Mouse (Mus musculus) midbrain, embryonic 16.5 days (tissue): ENCODE measurements at regions not wholly inside any gene's neighbourhood (a gene's known extent, or its start where the extent isn't known, plus 50 kb on each side); places are given as distances from the start of the nearest gene placed in this dataset.

Source experiments
- ATAC-seq: fragments of 200-750 bp; cut with Nextera tagmentation; 2 replicates; pipeline ENCODE4 v1.8.0; 2017; ENCODE audit warnings: moderate TSS enrichment
- H3K27ac ChIP-seq: fragments of 300-500 bp; sonication (generic); 2 replicates; pipeline ENCODE4 v1.5.1; 2014; ENCODE audit warnings: mild to moderate bottlenecking, low read length, mixed read lengths
- H3K27me3 ChIP-seq: fragments of 300-500 bp; sonication (generic); 2 replicates; pipeline ENCODE4 v1.6.1; 2014; ENCODE audit warnings: low read depth, low read length, mixed read lengths; ENCODE audit not compliant: control insufficient read depth, insufficient read depth
- H3K36me3 ChIP-seq: fragments of 300-500 bp; sonication (generic); 2 replicates; pipeline ENCODE4 v1.6.1; 2014; ENCODE audit warnings: mild to moderate bottlenecking, low read length, moderate library complexity, mixed read lengths; ENCODE audit not compliant: control insufficient read depth, insufficient read depth
- H3K4me1 ChIP-seq: fragments of 300-500 bp; sonication (generic); 2 replicates; pipeline ENCODE4 v1.6.1; 2014; ENCODE audit warnings: mild to moderate bottlenecking, low read length, mixed read lengths; ENCODE audit not compliant: control insufficient read depth, insufficient read depth
- H3K4me2 ChIP-seq: fragments of 300-500 bp; sonication (generic); 2 replicates; pipeline ENCODE4 v1.6.1; 2014; ENCODE audit warnings: mild to moderate bottlenecking, low read length, mixed read lengths
- H3K4me3 ChIP-seq: fragments of 300-500 bp; sonication (generic); 2 replicates; pipeline ENCODE4 v1.5.1; 2014; ENCODE audit warnings: low read depth, mild to moderate bottlenecking, low read length, moderate library complexity, mixed read lengths
- H3K9ac ChIP-seq: fragments of 300-500 bp; sonication (generic); 2 replicates; pipeline ENCODE4 v1.6.1; 2014; ENCODE audit warnings: low read depth, low read length, mixed read lengths
- H3K9me3 ChIP-seq: fragments of 300-500 bp; sonication (generic); replicated peaks from 2 replicates; pipeline ENCODE4 v1.6.1; 2014; ENCODE audit warnings: mild to moderate bottlenecking, low read length, mixed read lengths; ENCODE audit not compliant: control insufficient read depth, poor library complexity, severe bottlenecking
- WGBS: fragments of 180-500 bp; shearing (Covaris S2); extraction: QIAGEN DNeasy Blood & Tissue Kit; methylation state at CpG from one replicate; pipeline ENCODE4 v1.1.7; 2014; 5-methylcytosine and 5-hydroxymethylcytosine counted together

DNA sequence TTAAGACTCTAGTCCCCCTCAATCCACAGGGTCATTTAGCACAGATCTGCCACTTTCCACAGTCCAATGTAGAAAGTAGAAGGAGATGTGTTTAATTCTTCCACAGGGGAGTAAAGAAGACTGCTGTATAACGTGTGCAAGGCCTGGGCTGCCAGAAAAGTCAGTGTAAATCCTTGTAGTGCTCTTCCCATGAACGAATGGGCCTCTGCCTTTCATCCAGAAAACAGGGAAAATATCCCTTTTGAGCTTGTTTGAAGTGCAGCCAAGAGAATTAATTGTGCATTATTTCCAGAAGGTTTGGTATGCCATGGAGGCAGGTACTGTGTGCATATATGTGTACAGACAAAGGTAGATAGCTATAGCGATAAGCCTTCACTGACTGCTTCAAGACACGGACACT, 425.1 kb downstream of the Sorl1 start:
- ATAC-seq, result no peak
- H3K4me2 ChIP-seq, result no peak overlapping the region
- no peak overlapping the region for H3K9ac ChIP-seq
- H3K4me1 ChIP-seq, result peaks cover 20% of the 10 kb centered on the region
- no peaks in the 10 kb centered on the region for H3K9me3 ChIP-seq
- no peaks in the 10 kb centered on the region for H3K36me3 ChIP-seq
- H3K27me3 ChIP-seq, result no peaks in the 10 kb centered on the region
- no peak overlapping the region for H3K4me3 ChIP-seq
- 45% methylated on average over 4 of the region's 4 CpGs for WGBS
- peak overlapping the region; percentile 56 for H3K27ac ChIP-seq

DNA sequence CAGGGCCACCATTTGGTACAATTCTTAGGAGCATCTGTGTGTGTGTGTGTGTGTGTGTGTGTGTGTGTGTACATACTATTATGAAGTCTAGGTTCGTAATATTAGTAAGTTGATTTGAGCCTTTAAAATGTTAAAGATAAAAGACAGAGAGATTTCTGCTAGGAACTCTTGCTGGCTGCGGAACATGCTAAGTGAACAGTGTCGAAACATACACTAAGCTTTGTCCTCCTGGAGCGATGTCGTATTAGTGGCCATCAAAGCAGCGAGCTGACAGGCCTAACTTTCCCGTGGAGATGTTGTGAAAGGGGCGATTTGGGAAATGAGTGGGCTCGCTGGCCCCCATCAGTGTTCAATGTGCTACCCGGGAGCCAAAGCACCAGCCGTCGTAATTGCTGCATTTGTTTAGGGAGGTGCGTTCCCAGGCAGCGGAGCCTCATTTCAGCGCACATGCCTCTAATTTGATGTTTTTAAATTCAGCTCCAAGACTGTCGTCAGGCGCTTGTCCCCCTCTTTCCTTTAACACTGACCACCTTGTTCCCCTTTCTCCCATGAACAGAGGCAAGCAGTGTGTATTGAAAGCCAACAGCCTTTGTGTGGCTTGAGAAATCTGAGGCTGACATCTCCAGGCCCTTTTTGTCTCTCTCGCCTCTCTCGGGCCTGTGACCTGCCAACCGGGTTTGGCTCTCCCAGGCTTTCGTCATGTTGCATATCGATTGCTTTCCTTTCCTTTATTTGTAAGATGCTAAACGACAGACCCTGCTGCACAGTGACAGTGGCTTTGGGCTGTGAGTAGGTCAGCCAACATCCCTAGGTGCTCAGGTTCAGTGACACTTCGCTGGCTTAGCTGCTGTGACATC, 426.3 kb downstream of the Sorl1 start:
- peak overlapping the region; percentile 42; the same call in 1 of the 2 replicates for H3K9ac ChIP-seq
- no peaks in the 10 kb centered on the region for H3K36me3 ChIP-seq
- no peaks in the 10 kb centered on the region for H3K9me3 ChIP-seq
- H3K27me3 ChIP-seq, result no peaks in the 10 kb centered on the region
- peak overlapping the region; percentile 56 for H3K27ac ChIP-seq
- ATAC-seq, result peak; percentile 79
- no peak overlapping the region for H3K4me3 ChIP-seq
- H3K4me2 ChIP-seq, result peak overlapping the region; percentile 22
- WGBS, result 14% methylated on average over 24 of the region's 24 CpGs
- H3K4me1 ChIP-seq, result peaks cover 20% of the 10 kb centered on the region

DNA sequence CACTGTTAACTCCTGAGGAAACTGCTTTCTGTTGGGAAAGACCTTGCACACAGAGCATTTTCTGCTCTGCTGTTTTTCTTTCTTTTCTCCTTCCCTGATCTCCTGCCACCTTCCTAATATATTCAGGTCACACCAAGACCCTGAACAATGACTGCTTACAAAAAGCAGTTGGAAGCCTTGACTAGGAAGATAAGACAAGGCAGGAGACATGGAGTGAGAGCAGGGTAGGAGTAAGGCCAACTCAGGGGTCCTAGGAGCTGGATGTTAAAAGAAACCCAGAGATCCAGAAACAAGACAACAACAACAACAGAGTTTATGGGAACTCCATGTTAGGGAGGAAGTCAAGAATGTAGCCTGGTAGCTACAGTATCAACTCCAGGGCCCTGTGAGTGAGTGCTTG, 426.9 kb downstream of the Sorl1 start:
- no peak overlapping the region for H3K4me3 ChIP-seq
- H3K9me3 ChIP-seq, result no peaks in the 10 kb centered on the region
- no peak overlapping the region for H3K4me2 ChIP-seq
- H3K4me1 ChIP-seq, result peaks cover 20% of the 10 kb centered on the region
- 0 out of 2 replicates have a peak, but pooled peaks have one; percentile 51 for ATAC-seq
- H3K27ac ChIP-seq, result peak overlapping the region; percentile 56
- no peaks in the 10 kb centered on the region for H3K36me3 ChIP-seq
- H3K27me3 ChIP-seq, result no peaks in the 10 kb centered on the region
- no peak overlapping the region for H3K9ac ChIP-seq

DNA sequence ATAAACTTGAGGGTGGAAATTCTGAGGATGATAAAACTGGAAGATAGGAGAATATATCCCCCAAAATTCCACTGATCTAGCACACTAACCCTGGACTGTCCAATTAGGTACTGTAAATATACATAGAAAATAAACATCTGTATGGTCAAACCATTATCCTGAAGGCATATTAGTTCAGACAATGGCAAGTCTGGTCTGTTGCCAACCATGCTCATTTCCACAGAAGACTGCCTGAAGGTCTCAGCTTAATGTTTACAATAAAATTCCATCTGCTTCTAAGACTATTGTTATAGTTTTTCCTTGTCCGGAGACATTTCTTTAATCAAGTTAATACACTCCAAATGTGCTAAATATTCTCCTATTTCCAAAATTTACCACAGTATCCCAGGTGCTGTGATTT, 441.2 kb downstream of the Sorl1 start:
- Histone ChIP-seq H3K4me2 (no peak overlapping the region), H3K36me3 (no peaks in the 10 kb centered on the region), H3K9me3 (no peaks in the 10 kb centered on the region), H3K27me3 (no peaks in the 10 kb centered on the region), H3K4me3 (no peak overlapping the region), H3K27ac (no peak overlapping the region), H3K9ac (no peak overlapping the region), H3K4me1 (no peaks in the 10 kb centered on the region)
- 92% methylated on average over 1 of the region's 1 CpGs for WGBS
- no peak for ATAC-seq

DNA sequence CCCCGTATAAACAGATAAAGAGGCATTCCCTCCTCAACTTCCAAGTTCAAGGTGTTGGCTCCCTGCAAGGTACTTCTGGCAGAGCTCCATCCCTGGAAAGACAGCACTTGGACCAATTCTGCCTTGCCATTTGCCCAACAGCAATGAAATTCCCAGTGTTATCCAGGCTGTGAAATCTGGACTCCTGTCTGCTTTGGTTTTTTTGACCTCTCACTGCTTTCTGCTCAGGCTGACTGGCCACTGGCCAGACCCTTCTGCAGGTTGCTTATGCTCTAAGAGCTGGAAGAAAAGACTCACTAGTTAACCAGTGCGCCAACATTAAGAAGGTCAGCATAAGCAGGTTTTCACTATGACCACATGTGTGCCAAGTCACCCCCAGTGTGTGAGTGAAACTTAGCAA, 448.4 kb downstream of the Sorl1 start:
- Histone ChIP-seq H3K36me3 (no peaks in the 10 kb centered on the region), H3K4me2 (no peak overlapping the region), H3K9me3 (no peaks in the 10 kb centered on the region), H3K4me1 (no peaks in the 10 kb centered on the region), H3K27ac (no peak overlapping the region), H3K4me3 (no peak overlapping the region), H3K9ac (no peak overlapping the region), H3K27me3 (no peaks in the 10 kb centered on the region)
- 84% methylated on average over 2 of the region's 2 CpGs for WGBS
- no peak for ATAC-seq

DNA sequence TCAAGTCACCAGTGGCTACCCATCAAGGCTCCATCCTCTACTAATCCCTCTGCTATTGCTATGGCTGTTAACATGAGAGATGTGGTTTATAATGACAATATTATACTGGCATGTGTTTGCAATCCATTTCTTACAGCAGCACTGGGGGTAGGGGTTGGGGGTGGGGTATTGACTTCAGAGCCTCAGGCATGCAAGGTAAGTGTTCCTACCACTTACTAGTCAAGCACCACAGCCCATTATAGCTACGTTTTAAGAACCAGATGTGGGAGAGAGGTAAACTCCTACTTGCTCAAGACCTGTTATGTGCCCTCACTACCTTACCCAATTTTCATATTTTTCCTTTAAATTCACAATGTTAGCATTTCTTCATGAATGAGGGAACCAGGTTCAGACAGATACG, 451.1 kb downstream of the Sorl1 start:
- H3K4me2 ChIP-seq, result no peak overlapping the region
- no peaks in the 10 kb centered on the region for H3K4me1 ChIP-seq
- 73% methylated on average over 2 of the region's 2 CpGs for whole genome bisulfite sequencing
- ATAC-seq, result no peak
- no peaks in the 10 kb centered on the region for H3K9me3 ChIP-seq
- no peaks in the 10 kb centered on the region for H3K27me3 ChIP-seq
- no peak overlapping the region for H3K9ac ChIP-seq
- H3K4me3 ChIP-seq, result no peak overlapping the region
- no peaks in the 10 kb centered on the region for H3K36me3 ChIP-seq
- H3K27ac ChIP-seq, result no peak overlapping the region

DNA sequence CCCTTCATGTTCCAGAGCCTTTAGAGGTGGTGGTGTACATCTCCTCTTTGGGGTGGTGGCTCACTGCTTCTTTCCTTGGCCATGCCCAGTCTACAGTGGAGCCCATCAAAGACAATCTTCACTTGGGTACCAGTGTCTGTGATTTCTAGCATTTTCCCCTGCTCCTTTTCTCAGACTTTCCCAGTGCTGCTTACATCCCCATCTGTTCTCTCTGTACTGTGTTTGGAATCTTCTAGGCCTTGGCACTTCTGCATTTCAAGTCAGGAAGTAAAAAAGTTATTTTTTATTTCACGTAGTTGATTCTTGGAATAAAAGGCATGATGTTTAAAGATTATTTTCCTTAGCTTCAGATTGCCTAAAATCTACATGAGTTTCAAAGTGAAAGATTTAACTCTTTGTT, 455.4 kb downstream of the Sorl1 start:
- Histone ChIP-seq H3K9ac (no peak overlapping the region), H3K4me1 (no peaks in the 10 kb centered on the region), H3K4me2 (no peak overlapping the region), H3K27me3 (no peaks in the 10 kb centered on the region), H3K4me3 (no peak overlapping the region), H3K9me3 (no peaks in the 10 kb centered on the region), H3K27ac (no peak overlapping the region), H3K36me3 (no peaks in the 10 kb centered on the region)
- no peak for ATAC-seq
- 84% methylated on average over 1 of the region's 1 CpGs for WGBS

DNA sequence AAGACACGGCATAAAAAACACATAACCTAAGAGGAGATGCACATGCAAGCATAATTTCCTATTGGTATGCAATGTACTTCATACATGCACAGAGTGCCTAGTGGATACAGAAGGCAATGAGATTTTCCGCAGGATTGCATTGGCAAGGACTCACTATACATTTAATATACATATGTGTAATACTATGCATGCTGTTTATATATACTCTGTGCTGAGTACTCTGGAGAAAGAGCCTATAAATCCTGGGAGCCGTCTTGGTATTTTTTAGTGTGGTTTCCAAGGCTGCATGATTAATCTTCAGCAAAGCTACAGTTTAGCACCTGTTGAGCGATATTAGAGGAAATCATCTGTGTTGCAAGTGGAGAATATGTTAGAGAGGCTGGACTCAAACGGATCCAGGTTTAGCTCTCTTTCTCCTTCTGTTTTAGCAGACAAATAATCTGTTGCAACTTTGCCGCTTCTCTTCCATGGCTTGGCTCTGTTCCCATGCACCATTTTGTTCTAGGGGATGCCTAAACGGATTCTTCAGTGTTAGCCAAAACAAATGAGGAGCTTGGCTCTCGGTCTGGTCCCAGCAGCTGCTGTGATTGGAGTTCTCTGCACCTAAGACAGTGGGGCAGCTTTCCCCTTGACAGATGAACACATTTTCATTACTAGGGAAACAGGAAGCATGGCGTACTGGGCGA, 459.0 kb downstream of the Sorl1 start:
- WGBS, result 79% methylated on average over 10 of the region's 10 CpGs
- Histone ChIP-seq H3K27me3 (no peaks in the 10 kb centered on the region), H3K4me2 (no peak overlapping the region), H3K36me3 (no peaks in the 10 kb centered on the region), H3K9me3 (no peaks in the 10 kb centered on the region), H3K9ac (no peak overlapping the region), H3K4me1 (no peaks in the 10 kb centered on the region), H3K27ac (no peak overlapping the region), H3K4me3 (no peak overlapping the region)
- ATAC-seq, result no peak

DNA sequence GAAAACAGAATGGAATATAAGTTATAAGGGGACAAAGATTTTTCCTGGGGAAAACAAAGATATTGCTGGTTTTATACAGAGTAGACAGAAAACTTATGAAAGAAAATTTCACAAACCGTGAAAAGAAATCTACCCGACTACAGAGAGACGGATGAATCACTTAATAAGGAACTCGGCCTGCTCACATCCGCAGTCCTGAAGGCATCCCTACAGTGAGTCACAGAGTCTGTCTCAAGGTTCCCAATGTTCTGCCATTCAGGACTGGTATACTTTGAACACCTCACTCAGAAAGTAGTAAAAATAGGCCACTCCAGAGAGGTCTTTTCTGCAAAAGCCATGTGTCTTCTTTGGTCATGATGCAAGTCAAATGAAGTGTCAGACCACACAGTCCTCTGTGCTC, 463.5 kb downstream of the Sorl1 start:
- no peak overlapping the region for H3K4me2 ChIP-seq
- no peak overlapping the region for H3K27ac ChIP-seq
- H3K36me3 ChIP-seq, result no peaks in the 10 kb centered on the region
- no peak overlapping the region for H3K4me3 ChIP-seq
- no peaks in the 10 kb centered on the region for H3K9me3 ChIP-seq
- H3K27me3 ChIP-seq, result no peaks in the 10 kb centered on the region
- no peak overlapping the region for H3K9ac ChIP-seq
- ATAC-seq, result no peak
- 95% methylated on average over 5 of the region's 5 CpGs for WGBS
- H3K4me1 ChIP-seq, result no peaks in the 10 kb centered on the region; the same call in 1 of the 2 replicates
